Mouse (Mus musculus) ES-E14 (cell line): ENCODE results near the gene Lrrc9. TPM values are rescaled to one million over a fixed set of nuclear protein-coding genes. Genes with fewer than 3 reads are reported as not detected.

Source experiments
- DNase-seq: peaks from one replicate; pipeline ENCODE4 v3.0.0-alpha.2; 2013; ENCODE audit warnings: low read depth, low spot score
- H3K27ac ChIP-seq: 2 replicates; pipeline ENCODE4 v1.5.1; 2012; ENCODE audit warnings: low read depth, mild to moderate bottlenecking, low read length, moderate library complexity, mixed read lengths; ENCODE audit not compliant: poor library complexity, insufficient read depth, severe bottlenecking
- H3K36me3 ChIP-seq: 2 replicates; pipeline ENCODE4 v1.6.1; 2012; ENCODE audit warnings: mild to moderate bottlenecking, low read length, moderate library complexity, mixed read lengths; ENCODE audit not compliant: control insufficient read depth, poor library complexity, insufficient read depth, severe bottlenecking
- H3K4me1 ChIP-seq, 2 experiments: fragments of 150-350 bp in 1 of 2; sonication (generic) in 1 of 2; 2 replicates each; pipeline ENCODE4 v1.6.1; 2012; ENCODE audit warnings: low read length in 2 of 2, mild to moderate bottlenecking in 1 of 2, mixed read lengths in 1 of 2; ENCODE audit not compliant: control insufficient read depth in 2 of 2, insufficient read depth in 2 of 2, poor library complexity in 1 of 2
- H3K4me3 ChIP-seq, 2 experiments: fragments of 150-350 bp in 1 of 2; sonication (generic) in 1 of 2; 2 replicates each; pipeline ENCODE4 v1.5.1; 2012; ENCODE audit warnings: low read length in 2 of 2, low read depth in 1 of 2, mild to moderate bottlenecking in 1 of 2, mixed read lengths in 1 of 2; ENCODE audit not compliant: insufficient read depth in 1 of 2, poor library complexity in 1 of 2, severe bottlenecking in 1 of 2
- H3K9ac ChIP-seq: 2 replicates; pipeline ENCODE4 v1.6.1; 2012; ENCODE audit warnings: low read depth, mild to moderate bottlenecking, low read length, mixed read lengths; ENCODE audit not compliant: poor library complexity, insufficient read depth, severe bottlenecking
- H3K9me3 ChIP-seq: fragments of 150-350 bp; sonication (generic); 2 replicates; pipeline ENCODE4 v1.6.1; 2012; ENCODE audit warnings: low read depth, mild to moderate bottlenecking, low read length; ENCODE audit not compliant: control insufficient read depth, insufficient read depth
- CHD2 ChIP-seq: IDR thresholded peaks from 2 replicates; pipeline ENCODE4 v1.6.1; 2014; ENCODE audit warnings: mild to moderate bottlenecking, low read depth, low read length, inconsistent platforms
- HCFC1 ChIP-seq: IDR thresholded peaks from 2 replicates; pipeline ENCODE4 v1.6.1; 2012; ENCODE audit warnings: low read length, inconsistent platforms, borderline replicate concordance; ENCODE audit not compliant: insufficient read depth
- MAFK ChIP-seq: IDR thresholded peaks from 2 replicates; pipeline ENCODE4 v1.6.1; 2014; ENCODE audit warnings: mild to moderate bottlenecking, low read depth, low read length, inconsistent platforms; ENCODE audit not compliant: insufficient read depth
- ZC3H11A ChIP-seq: IDR thresholded peaks from 2 replicates; pipeline ENCODE4 v1.6.1; 2012; ENCODE audit warnings: low read depth, mild to moderate bottlenecking, inconsistent platforms, low read length, borderline replicate concordance
- ZNF384 ChIP-seq: IDR thresholded peaks from 2 replicates; pipeline ENCODE4 v1.6.1; 2012; ENCODE audit warnings: low read depth, low read length, inconsistent platforms
- in situ Hi-C, 2 experiments: fragments of 600-800 bp; cut with MboI; formaldehyde crosslinking; loops; one replicate each; pipeline ENCODE4 v1.15.1; 2025; ENCODE audit warnings: low sequenced_read_pairs in 2 of 2, inconsistent platforms in 1 of 2; ENCODE audit not compliant: unreplicated experiment in 2 of 2
- total RNA-seq: library from RNA; depleted of rRNA; stranded (reverse); fragments of 300-350 nt; gene quantifications from 2 replicates; pipeline ENCODE4 v1.2.3, GENCODE M21; 2012

The Lrrc9 gene
- total RNA-seq, 1 experiment, result 0.94 TPM

DNA sequence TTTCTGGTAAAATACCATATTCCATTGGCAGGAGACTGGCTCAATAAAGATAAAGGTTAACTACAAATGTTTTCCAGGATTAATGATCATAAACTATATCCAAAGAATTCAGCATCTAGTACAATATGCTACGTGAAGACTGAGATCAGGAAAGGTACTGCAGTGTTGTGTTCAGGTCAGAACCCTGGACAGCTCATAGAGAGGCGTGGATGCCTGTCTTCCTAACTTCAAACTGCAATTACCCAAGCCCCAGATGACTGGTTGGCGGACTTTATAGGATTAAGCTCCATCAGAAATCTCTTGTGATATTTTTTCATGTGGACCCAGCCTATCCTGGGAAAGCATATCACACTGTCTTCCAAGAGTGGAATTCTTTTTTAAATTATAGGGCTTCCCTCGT lies 19.0 kb upstream of the Lrrc9 start:
- Histone ChIP-seq H3K4me3 (no peak overlapping the region), H3K9me3 (no peaks in the 10 kb centered on the region), H3K36me3 (no peaks in the 10 kb centered on the region), H3K27ac (no peak overlapping the region), H3K4me1 (no peaks in the 10 kb centered on the region), H3K9ac (no peak overlapping the region)
- TF ChIP-seq ZNF384 (no peak), HCFC1 (no peak), ZC3H11A (no peak), CHD2 (no peak), MAFK (no peak)
- in situ Hi-C loops, result loop anchor here in 1 of 2 experiments (25.0 kb wide), 1 partner anchor 660 kb away; no protein-coding TSS in a partner anchor
- no peak for DNase-seq

DNA sequence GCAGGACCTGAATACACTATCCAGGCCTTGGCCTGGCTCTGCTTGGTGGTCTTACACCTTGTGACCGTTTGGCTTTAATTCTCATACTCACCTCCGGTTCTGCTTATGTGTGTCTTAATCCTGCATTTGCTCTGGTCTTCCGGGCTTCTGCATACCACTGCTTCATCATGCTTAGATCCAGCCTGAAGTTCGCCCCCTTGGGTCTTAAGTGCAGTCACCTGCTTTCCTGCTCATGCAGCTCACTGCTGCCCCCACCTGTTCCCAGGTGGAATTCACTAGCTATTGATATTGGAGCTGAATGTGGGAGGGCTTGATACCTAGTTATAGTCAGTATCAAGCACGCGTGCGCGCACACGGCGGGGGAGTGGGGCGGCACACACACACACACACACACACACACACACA lies 13.9 kb upstream of the Lrrc9 start:
- no peak for TF ChIP-seq HCFC1
- 0 out of 2 replicates have a peak, but pooled peaks have one; percentile 61 for TF ChIP-seq ZC3H11A
- TF ChIP-seq ZNF384, result no peak
- no peak for TF ChIP-seq MAFK
- TF ChIP-seq CHD2, result no peak
- H3K9me3 ChIP-seq, result no peaks in the 10 kb centered on the region
- in situ Hi-C loops, result loop anchor here in 1 of 2 experiments (25.0 kb wide), 1 partner anchor 315 kb away; no protein-coding TSS in a partner anchor
- no peak overlapping the region for H3K4me3 ChIP-seq
- peak; percentile 79 for DNase-seq
- no peaks in the 10 kb centered on the region for H3K4me1 ChIP-seq
- no peak overlapping the region for H3K9ac ChIP-seq
- no peak overlapping the region for H3K27ac ChIP-seq
- no peaks in the 10 kb centered on the region for H3K36me3 ChIP-seq

DNA sequence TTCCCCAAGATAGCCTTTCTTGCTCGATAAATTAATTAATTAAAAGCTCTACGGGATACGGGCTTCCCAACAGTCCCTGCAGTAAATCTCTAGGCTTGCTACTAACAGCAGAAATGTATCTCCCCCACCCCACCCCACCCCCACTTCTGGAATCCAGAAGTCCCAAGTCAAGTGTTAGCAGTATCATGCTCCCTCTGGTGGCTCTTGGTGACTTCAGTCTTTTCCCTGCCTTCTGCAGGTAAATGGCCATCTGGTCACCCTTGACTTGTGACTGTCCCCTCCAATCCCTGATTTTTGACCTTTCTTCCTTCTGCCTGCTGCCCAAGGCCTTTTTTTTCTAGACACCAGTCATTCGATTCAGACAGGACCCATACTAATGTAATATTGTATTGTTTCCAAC lies 9.5 kb upstream of the Lrrc9 start:
- TF ChIP-seq MAFK, result no peak
- no peak for TF ChIP-seq ZNF384
- no peak for TF ChIP-seq CHD2
- no peak for TF ChIP-seq HCFC1
- TF ChIP-seq ZC3H11A, result no peak
- H3K9ac ChIP-seq, result no peak overlapping the region
- DNase-seq, result no peak
- in situ Hi-C loops, result loop anchor here in 1 of 2 experiments (25.0 kb wide), 1 partner anchor 320 kb away; no protein-coding TSS in a partner anchor
- H3K27ac ChIP-seq, result no peak overlapping the region
- no peaks in the 10 kb centered on the region for H3K4me1 ChIP-seq
- H3K36me3 ChIP-seq, result no peaks in the 10 kb centered on the region
- no peak overlapping the region for H3K4me3 ChIP-seq
- no peaks in the 10 kb centered on the region for H3K9me3 ChIP-seq

DNA sequence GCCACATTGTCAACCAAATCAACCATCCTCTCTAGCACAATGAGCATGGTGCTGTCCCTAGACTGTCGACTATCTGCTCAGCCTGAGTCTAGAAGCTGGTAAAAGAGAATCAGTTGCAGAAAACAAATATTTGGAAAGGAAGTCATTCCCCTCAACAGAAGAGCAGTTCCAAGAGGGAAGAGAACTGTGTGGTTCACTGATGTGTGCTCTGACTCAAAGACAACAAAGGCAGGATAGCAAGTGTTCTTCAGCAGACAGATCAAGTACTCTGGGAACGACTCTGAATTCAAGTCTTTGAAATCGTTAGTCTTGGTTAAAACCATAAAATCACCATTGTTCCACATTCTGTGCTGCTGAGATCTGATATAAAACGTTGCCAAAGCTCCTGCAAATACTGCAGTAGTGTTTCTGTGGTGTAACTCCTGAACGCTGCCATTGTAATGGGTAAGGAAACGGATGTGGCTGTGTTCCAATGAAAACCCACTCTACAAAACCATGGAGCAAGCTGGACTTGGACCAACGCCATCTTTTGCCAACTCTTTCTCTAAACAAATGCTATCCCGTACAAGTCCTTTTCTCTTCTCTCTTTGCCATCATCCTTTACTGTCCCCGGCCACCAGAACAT lies 8.3 kb upstream of the Lrrc9 start:
- TF ChIP-seq MAFK (no peak), HCFC1 (no peak), CHD2 (no peak), ZNF384 (no peak), ZC3H11A (no peak)
- H3K27ac ChIP-seq, result no peak overlapping the region
- no peak overlapping the region for H3K9ac ChIP-seq
- H3K36me3 ChIP-seq, result no peaks in the 10 kb centered on the region
- in situ Hi-C loops, result loop anchor here in 1 of 2 experiments (25.0 kb wide), 1 partner anchor 321 kb away; no protein-coding TSS in a partner anchor
- H3K9me3 ChIP-seq, result no peaks in the 10 kb centered on the region
- DNase-seq, result no peak
- no peaks in the 10 kb centered on the region for H3K4me1 ChIP-seq
- no peak overlapping the region for H3K4me3 ChIP-seq
